Mouse (Mus musculus) lung, embryonic 14.5 days (tissue): Measurements from ENCODE around the gene Neb. TPM values are rescaled to one million over a fixed set of nuclear protein-coding genes. Genes with fewer than 3 reads are reported as not detected.

Experiments used
- ATAC-seq: fragments of 200-750 bp; cut with Nextera tagmentation; 2 replicates; pipeline ENCODE4 v1.8.0; 2017; ENCODE audit warnings: mild to moderate bottlenecking, moderate TSS enrichment, moderate library complexity; ENCODE audit not compliant: insufficient read depth
- DNase-seq: peaks from one replicate; pipeline ENCODE4 v3.0.0-alpha.2; 2015
- H3K27ac ChIP-seq: fragments of 300-500 bp; sonication (generic); 2 replicates; pipeline ENCODE4 v1.5.1; 2014; ENCODE audit warnings: low read depth, mild to moderate bottlenecking, moderate library complexity
- H3K27me3 ChIP-seq: fragments of 300-500 bp; sonication (generic); 2 replicates; pipeline ENCODE4 v1.6.1; 2014; ENCODE audit warnings: low read length, control low read depth; ENCODE audit not compliant: insufficient read depth
- H3K36me3 ChIP-seq: fragments of 300-500 bp; sonication (generic); 2 replicates; pipeline ENCODE4 v1.6.1; 2014; ENCODE audit warnings: control low read depth; ENCODE audit not compliant: insufficient read depth
- H3K4me1 ChIP-seq: fragments of 300-500 bp; sonication (generic); 2 replicates; pipeline ENCODE4 v1.6.1; 2014; ENCODE audit warnings: antibody characterized with exemption, control low read depth; ENCODE audit not compliant: insufficient read depth
- H3K4me2 ChIP-seq: fragments of 300-500 bp; sonication (generic); 2 replicates; pipeline ENCODE4 v1.6.1; 2014; ENCODE audit warnings: mild to moderate bottlenecking
- H3K4me3 ChIP-seq: fragments of 300-500 bp; sonication (generic); 2 replicates; pipeline ENCODE4 v1.5.1; 2014; ENCODE audit warnings: low read depth, low read length
- H3K9ac ChIP-seq: fragments of 300-500 bp; sonication (generic); 2 replicates; pipeline ENCODE4 v1.6.1; 2014
- H3K9me3 ChIP-seq: fragments of 300-500 bp; sonication (generic); 2 replicates; pipeline ENCODE4 v1.6.1; 2016; ENCODE audit warnings: low read depth, low read length, control low read depth
- CTCF ChIP-seq: IDR thresholded peaks from 2 replicates; pipeline ENCODE4 v1.5.1; 2016; ENCODE audit warnings: antibody characterized with exemption, low read depth
- WGBS: fragments of 180-500 bp; shearing (Covaris S2); extraction: QIAGEN DNeasy Blood & Tissue Kit; methylation state at CpG from one replicate; pipeline ENCODE4 v1.1.7; 2014; 5-methylcytosine and 5-hydroxymethylcytosine counted together
- polyA plus RNA-seq: library from polyadenylated mRNA; unstranded; fragments of >200 nt; fragmentation: Nextera tagmentation; extraction: Ambion mirVana; gene quantifications from 2 replicates; pipeline ENCODE4 v1.2.1, GENCODE M21; 2014

The Neb gene
- polyA plus RNA-seq, 1 experiment from 2014 or later, result 0.59 TPM

DNA sequence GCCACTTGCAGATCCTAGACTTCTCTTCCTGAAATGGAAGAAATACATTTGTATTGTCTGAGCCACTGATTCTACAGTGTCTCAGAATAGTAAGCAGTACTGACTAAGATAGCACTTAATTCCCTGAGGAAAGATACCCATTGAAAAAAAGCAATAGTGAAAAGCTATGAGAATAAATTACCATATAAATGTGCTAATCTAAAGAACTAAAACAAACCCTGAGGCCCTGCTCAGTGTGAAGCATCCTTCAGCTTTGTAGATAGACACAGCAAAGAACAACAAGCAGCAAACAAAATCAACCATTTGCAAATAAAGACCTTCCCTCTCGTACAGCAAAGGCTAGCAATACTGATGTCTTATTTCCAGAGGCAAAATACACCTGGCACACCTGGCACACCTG is 18.6 kb downstream of the Neb start:
- H3K27me3 ChIP-seq, result no peaks in the 10 kb centered on the region
- H3K9ac ChIP-seq, result no peak overlapping the region
- H3K9me3 ChIP-seq, result no peaks in the 10 kb centered on the region
- DNase-seq, result no peak
- H3K27ac ChIP-seq, result no peak overlapping the region
- no peaks in the 10 kb centered on the region for H3K4me1 ChIP-seq
- H3K4me2 ChIP-seq, result no peak overlapping the region
- no peaks in the 10 kb centered on the region for H3K36me3 ChIP-seq
- ATAC-seq, result no peak
- no peak for TF ChIP-seq CTCF
- no peak overlapping the region for H3K4me3 ChIP-seq
- WGBS, result 63% methylated on average over 1 of the region's 1 CpGs

GRCm38 (mm10) chr2:52358156-52358555 is 20.1 kb downstream of the Neb start:
- no peak for TF ChIP-seq CTCF
- Histone ChIP-seq H3K27ac (no peak overlapping the region), H3K4me1 (no peaks in the 10 kb centered on the region)

GRCm38 (mm10) chr2:52351029-52351428 is 27.2 kb downstream of the Neb start:
- no peaks in the 10 kb centered on the region for H3K27me3 ChIP-seq
- no peaks in the 10 kb centered on the region for H3K36me3 ChIP-seq
- 78% methylated on average over 1 of the region's 1 CpGs for WGBS
- no peaks in the 10 kb centered on the region for H3K4me1 ChIP-seq
- DNase-seq, result no peak
- TF ChIP-seq CTCF, result no peak
- no peak for ATAC-seq
- H3K4me3 ChIP-seq, result no peak overlapping the region
- no peak overlapping the region for H3K27ac ChIP-seq
- no peak overlapping the region for H3K4me2 ChIP-seq
- H3K9ac ChIP-seq, result no peak overlapping the region
- no peaks in the 10 kb centered on the region for H3K9me3 ChIP-seq

More at GRCm38 (mm10) chr2:52358156-52358555, 20.1 kb downstream of the Neb start:
- no peak overlapping the region for H3K9ac ChIP-seq
- H3K4me3 ChIP-seq, result no peak overlapping the region
- no peak for ATAC-seq
- WGBS, result 77% methylated on average over 5 of the region's 5 CpGs
- no peaks in the 10 kb centered on the region for H3K9me3 ChIP-seq
- no peaks in the 10 kb centered on the region for H3K27me3 ChIP-seq
- no peak for DNase-seq
- no peak overlapping the region for H3K4me2 ChIP-seq
- no peaks in the 10 kb centered on the region for H3K36me3 ChIP-seq

DNA sequence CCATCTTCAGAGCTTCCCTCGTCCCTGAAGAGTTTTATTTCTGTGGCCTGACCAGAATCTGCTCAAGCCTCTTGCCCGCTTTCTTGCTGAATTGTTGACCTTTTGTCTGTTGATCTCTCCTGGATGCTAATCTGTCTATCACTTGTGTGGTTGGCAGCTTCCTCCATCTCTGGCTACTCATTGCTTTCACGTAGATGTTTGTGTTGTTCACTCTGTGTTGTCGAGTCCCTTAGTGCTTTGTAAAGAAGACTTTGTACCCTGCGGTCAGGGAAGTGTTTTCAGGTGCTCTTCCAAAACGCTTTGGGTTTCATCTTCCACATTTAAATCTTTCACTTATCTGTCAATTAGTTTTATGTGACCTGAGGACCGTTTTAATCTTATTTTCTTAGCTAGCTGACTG is 37.3 kb downstream of the Neb start:
- DNase-seq (no peak), ATAC-seq (no peak)
- TF ChIP-seq CTCF, result no peak
- no peak overlapping the region for H3K4me2 ChIP-seq
- H3K27ac ChIP-seq, result no peak overlapping the region
- H3K4me3 ChIP-seq, result no peak overlapping the region
- H3K9ac ChIP-seq, result no peak overlapping the region
- no peaks in the 10 kb centered on the region for H3K36me3 ChIP-seq
- WGBS, result 58% methylated on average over 7 of the region's 7 CpGs
- H3K27me3 ChIP-seq, result no peaks in the 10 kb centered on the region
- H3K4me1 ChIP-seq, result no peaks in the 10 kb centered on the region
- no peaks in the 10 kb centered on the region for H3K9me3 ChIP-seq

DNA sequence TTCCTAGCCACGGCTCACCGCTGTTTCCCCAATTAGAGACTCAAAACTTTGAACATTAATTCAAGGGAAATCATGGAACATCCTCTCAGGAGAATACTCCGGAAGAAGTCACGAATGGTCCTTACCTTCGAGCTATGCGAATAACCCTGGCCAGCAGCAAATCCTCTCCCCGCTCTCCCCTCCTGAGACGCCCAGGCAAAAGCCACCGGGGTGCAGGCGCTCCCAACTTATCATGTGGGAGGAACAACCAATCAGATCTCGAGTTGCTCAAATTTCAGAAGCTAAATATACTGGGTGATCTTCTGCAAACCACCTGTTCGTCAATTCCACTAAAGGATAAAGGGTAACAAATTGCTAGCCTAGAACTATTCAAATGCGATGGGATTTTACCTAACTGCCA is 42.7 kb downstream of the Neb start:
- no peaks in the 10 kb centered on the region for H3K4me1 ChIP-seq
- no peaks in the 10 kb centered on the region for H3K27me3 ChIP-seq
- H3K4me2 ChIP-seq, result no peak overlapping the region
- H3K27ac ChIP-seq, result no peak overlapping the region
- TF ChIP-seq CTCF, result no peak
- H3K36me3 ChIP-seq, result no peaks in the 10 kb centered on the region
- H3K4me3 ChIP-seq, result no peak overlapping the region
- DNase-seq, result no peak
- H3K9ac ChIP-seq, result no peak overlapping the region
- no peaks in the 10 kb centered on the region for H3K9me3 ChIP-seq
- no peak for ATAC-seq
- 78% methylated on average over 13 of the region's 13 CpGs for WGBS

GRCm38 (mm10) chr2:52335087-52335486 is 43.2 kb downstream of the Neb start:
- H3K27me3 ChIP-seq, result no peaks in the 10 kb centered on the region
- H3K4me3 ChIP-seq, result no peak overlapping the region
- H3K9ac ChIP-seq, result no peak overlapping the region
- H3K36me3 ChIP-seq, result no peaks in the 10 kb centered on the region
- DNase-seq, result no peak
- H3K27ac ChIP-seq, result no peak overlapping the region
- no peak for TF ChIP-seq CTCF
- H3K4me1 ChIP-seq, result no peaks in the 10 kb centered on the region
- no peaks in the 10 kb centered on the region for H3K9me3 ChIP-seq
- no peak overlapping the region for H3K4me2 ChIP-seq
- 86% methylated on average over 8 of the region's 8 CpGs for WGBS
- no peak for ATAC-seq

DNA sequence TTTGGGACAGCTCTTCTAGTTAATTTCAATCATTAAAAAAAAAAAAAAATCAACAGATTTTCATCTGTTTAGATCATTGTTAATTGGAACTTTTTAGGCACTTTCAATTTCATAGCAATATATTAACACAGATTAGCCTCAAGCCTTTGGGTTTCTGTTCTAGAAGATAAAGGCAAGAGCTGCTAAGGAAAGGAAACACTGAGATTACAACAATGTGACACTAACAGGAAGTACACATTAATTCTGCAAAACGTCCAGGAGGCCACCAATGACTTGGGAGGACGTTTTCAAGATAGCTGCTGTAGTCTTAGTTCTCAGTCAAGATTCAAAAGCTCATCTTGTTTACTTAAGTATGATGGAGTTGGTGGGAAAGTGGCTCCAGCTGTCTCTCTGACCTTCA is 44.7 kb downstream of the Neb start:
- ATAC-seq (no peak), DNase-seq (peak; percentile 25)
- Histone ChIP-seq H3K4me1 (no peaks in the 10 kb centered on the region), H3K4me3 (no peak overlapping the region), H3K36me3 (no peaks in the 10 kb centered on the region), H3K27ac (no peak overlapping the region), H3K27me3 (no peaks in the 10 kb centered on the region), H3K4me2 (no peak overlapping the region), H3K9ac (no peak overlapping the region), H3K9me3 (no peaks in the 10 kb centered on the region)
- no peak for TF ChIP-seq CTCF
- WGBS, result 10% methylated on average over 2 of the region's 2 CpGs

GRCm38 (mm10) chr2:52331761-52332160 is 46.5 kb downstream of the Neb start:
- no peak for ATAC-seq
- Histone ChIP-seq H3K4me1 (no peaks in the 10 kb centered on the region), H3K36me3 (no peaks in the 10 kb centered on the region), H3K4me3 (no peak overlapping the region), H3K9me3 (no peaks in the 10 kb centered on the region), H3K9ac (no peak overlapping the region), H3K4me2 (no peak overlapping the region), H3K27ac (no peak overlapping the region), H3K27me3 (no peaks in the 10 kb centered on the region)
- TF ChIP-seq CTCF, result no peak
- DNase-seq, result no peak
- WGBS, result 82% methylated on average over 3 of the region's 3 CpGs
